Mouse (Mus musculus): Measurements from ENCODE around the gene Cluh. TPM values are rescaled to one million over a fixed set of nuclear protein-coding genes. Genes with fewer than 3 reads are reported as not detected.

The Cluh gene
- polyA plus RNA-seq, 1 experiment from 2014 or later = 26.2 TPM

- no peak overlapping the region for H3K27ac ChIP-seq (replicated peaks)
- no peaks in the 10 kb centered on the region for H3K27me3 ChIP-seq (ENCODE audit: low read depth, poor library complexity, severe bottlenecking)
- no peak overlapping the region for H3K4me3 ChIP-seq
- peaks cover 6% of the 10 kb centered on the region for H3K4me1 ChIP-seq
- 96% methylated on average over 3 of the region's 3 CpGs for WGBS
- no peak for DNase-seq (ENCODE audit: low spot score)
- H3K9me3 ChIP-seq (replicated peaks) = no peaks in the 10 kb centered on the region
- H3K36me3 ChIP-seq = peaks cover 25% of the 10 kb centered on the region; the same call in 1 of the 2 replicates
These were observed 66.8 kb downstream of the Cluh start for GRCm38 (mm10) chr11:74715971-74716525.

Other genes starting within 250 kb of the Cluh start
- 0.88 and 2.1 TPM in 2 replicates for gene Rap1gap2, start 38.6 kb upstream of the Cluh start, polyA plus RNA-seq (2016; fragmentation: Nextera tagmentation; extraction: Ambion mirVana)
- gene Ccdc92b, start 29.9 kb upstream of the Cluh start, polyA plus RNA-seq (2016; fragmentation: Nextera tagmentation; extraction: Ambion mirVana) = 0.62 and 0.67 TPM in 2 replicates
- gene Pafah1b1, start 75.2 kb downstream of the Cluh start, polyA plus RNA-seq (2016; fragmentation: Nextera tagmentation; extraction: Ambion mirVana) = 53.0 and 56.1 TPM in 2 replicates
- 63.3 and 71.6 TPM in 2 replicates for gene Mettl16, start 121.3 kb downstream of the Cluh start, polyA plus RNA-seq (2016; fragmentation: Nextera tagmentation; extraction: Ambion mirVana)
- gene Mnt, start 181.4 kb downstream of the Cluh start, polyA plus RNA-seq (2016; fragmentation: Nextera tagmentation; extraction: Ambion mirVana) = 4.2 and 5.5 TPM in 2 replicates
- gene Sgsm2, start 247.6 kb downstream of the Cluh start, polyA plus RNA-seq (2016; fragmentation: Nextera tagmentation; extraction: Ambion mirVana) = 7.6 and 9.5 TPM in 2 replicates
- 46.3 and 49.7 TPM in 2 replicates for gene Tsr1, start 248.6 kb downstream of the Cluh start, polyA plus RNA-seq (2016; fragmentation: Nextera tagmentation; extraction: Ambion mirVana)

Measured in midbrain, embryonic 10.5 days (tissue).